Mouse (Mus musculus) liver, postnatal 0 days (tissue): ENCODE measurements at regions not wholly inside any gene's neighbourhood (a gene's known extent, or its start where the extent isn't known, plus 50 kb on each side); places are given as distances from the start of the nearest gene placed in this dataset.

Experiments used
- ATAC-seq: fragments of 200-750 bp; cut with Nextera tagmentation; 2 replicates; pipeline ENCODE4 v1.8.0; 2017; ENCODE audit warnings: mild to moderate bottlenecking, moderate library complexity
- DNase-seq: peaks from one replicate; pipeline ENCODE4 v3.0.0-alpha.2; 2016
- H3K27ac ChIP-seq: fragments of 300-500 bp; sonication (generic); 2 replicates; pipeline ENCODE4 v1.5.1; 2014; ENCODE audit warnings: antibody characterized with exemption, moderate library complexity, mild to moderate bottlenecking, low read depth
- H3K27me3 ChIP-seq: fragments of 300-500 bp; sonication (generic); 2 replicates; pipeline ENCODE4 v1.6.1; 2014; ENCODE audit warnings: low read length, control low read depth, mixed read lengths; ENCODE audit not compliant: insufficient read depth
- H3K36me3 ChIP-seq: fragments of 300-500 bp; sonication (generic); replicated peaks from 2 replicates; pipeline ENCODE4 v1.6.1; 2014; ENCODE audit warnings: mild to moderate bottlenecking, control low read depth, low read length, moderate library complexity, mixed read lengths; ENCODE audit not compliant: insufficient read depth
- H3K4me1 ChIP-seq: fragments of 300-500 bp; sonication (generic); 2 replicates; pipeline ENCODE4 v1.6.1; 2014; ENCODE audit warnings: antibody characterized with exemption, mild to moderate bottlenecking, control low read depth; ENCODE audit not compliant: insufficient read depth
- H3K4me2 ChIP-seq: fragments of 300-500 bp; sonication (generic); 2 replicates; pipeline ENCODE4 v1.6.1; 2014; ENCODE audit warnings: low read depth, mild to moderate bottlenecking, low read length, moderate library complexity, mixed read lengths
- H3K4me3 ChIP-seq: fragments of 300-500 bp; sonication (generic); 2 replicates; pipeline ENCODE4 v1.5.1; 2014; ENCODE audit warnings: low read depth, low read length
- H3K9ac ChIP-seq: fragments of 300-500 bp; sonication (generic); replicated peaks from 2 replicates; pipeline ENCODE4 v1.6.1; 2014; ENCODE audit warnings: mild to moderate bottlenecking, moderate library complexity
- H3K9me3 ChIP-seq: fragments of 300-500 bp; sonication (generic); 2 replicates; pipeline ENCODE4 v1.6.1; 2016; ENCODE audit warnings: mild to moderate bottlenecking, control low read depth, low read length, mixed read lengths
- CTCF ChIP-seq: sonication (generic); IDR thresholded peaks from 2 replicates; pipeline ENCODE4 v1.5.1; 2016; ENCODE audit warnings: antibody characterized with exemption, low read depth
- EP300 ChIP-seq: IDR thresholded peaks from 2 replicates; pipeline ENCODE4 v1.6.1; 2016; ENCODE audit warnings: antibody characterized with exemption, low read depth, mild to moderate bottlenecking
- WGBS: fragments of 180-500 bp; shearing (Covaris S2); extraction: QIAGEN DNeasy Blood & Tissue Kit; methylation state at CpG from one replicate; pipeline ENCODE4 v1.1.7; 2014; ENCODE audit not compliant: insufficient replicate concordance; 5-methylcytosine and 5-hydroxymethylcytosine counted together

DNA sequence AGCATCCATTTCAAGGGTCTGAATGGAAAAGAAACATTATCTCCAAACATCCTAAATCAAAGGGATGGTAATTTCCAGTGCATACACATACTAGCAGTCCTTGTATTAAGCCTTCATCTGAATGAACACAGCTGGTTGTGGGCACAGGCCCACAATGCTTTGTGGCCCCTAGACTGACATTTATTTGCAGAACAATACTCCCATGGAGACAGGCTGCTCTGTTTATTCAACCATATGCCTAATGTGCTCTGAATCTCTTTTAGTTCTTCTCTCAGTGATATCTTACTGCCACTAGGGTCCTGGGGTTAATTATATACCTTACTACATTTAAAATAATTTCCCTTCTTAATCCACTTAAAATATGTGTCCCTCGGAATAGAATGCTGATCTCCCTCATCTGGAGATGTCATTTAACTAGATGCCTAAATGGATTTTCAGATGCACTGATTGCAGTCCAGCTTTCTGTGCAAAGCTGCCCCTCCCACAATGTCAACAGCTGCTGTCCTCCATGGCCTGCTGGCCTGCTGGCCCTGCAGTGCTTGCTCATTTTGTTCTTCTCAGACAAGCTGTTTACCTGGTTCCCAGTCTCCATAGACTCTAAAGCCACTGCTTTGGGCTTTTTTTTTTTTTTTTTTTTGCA, 254.8 kb upstream of the Plxna2 start:
- WGBS, result 39% methylated on average over 1 of the region's 1 CpGs
- Histone ChIP-seq H3K4me2 (no peak overlapping the region), H3K27ac (peak overlapping the region; percentile 72), H3K9me3 (no peaks in the 10 kb centered on the region), H3K36me3 (no peaks in the 10 kb centered on the region), H3K4me3 (no peak overlapping the region), H3K4me1 (no peaks in the 10 kb centered on the region), H3K9ac (no peak overlapping the region), H3K27me3 (no peaks in the 10 kb centered on the region)
- peak; percentile 85 for ATAC-seq
- no peak for TF ChIP-seq EP300
- TF ChIP-seq CTCF, result no peak
- DNase-seq, result peak; percentile 35

DNA sequence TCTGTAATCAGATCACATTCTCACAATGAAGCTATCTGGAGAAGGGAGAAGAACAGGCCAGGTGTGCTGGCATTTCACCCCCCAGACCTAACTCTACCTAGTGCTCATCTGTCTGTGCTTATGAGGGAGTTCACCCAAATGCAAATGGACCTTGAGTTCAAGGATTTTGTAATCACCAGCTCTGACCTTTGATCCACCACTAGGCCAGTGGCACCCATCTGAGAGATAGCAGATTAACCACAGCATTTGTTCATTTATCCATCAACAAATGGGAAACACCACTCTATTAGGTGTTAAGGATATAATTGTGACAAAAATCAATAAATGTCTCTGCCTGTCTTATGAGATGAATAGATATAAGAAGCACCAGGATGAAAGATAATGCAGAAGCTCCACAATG, 255.7 kb upstream of the Plxna2 start:
- no peak for TF ChIP-seq EP300
- TF ChIP-seq CTCF, result no peak
- H3K27ac ChIP-seq, result peak overlapping the region; percentile 44
- ATAC-seq (peak; percentile 54), DNase-seq (peak; percentile 18)
- H3K4me2 ChIP-seq, result no peak overlapping the region
- no peaks in the 10 kb centered on the region for H3K9me3 ChIP-seq
- no peak overlapping the region for H3K4me3 ChIP-seq
- no peaks in the 10 kb centered on the region for H3K36me3 ChIP-seq
- no peaks in the 10 kb centered on the region for H3K4me1 ChIP-seq
- H3K9ac ChIP-seq, result no peak overlapping the region
- H3K27me3 ChIP-seq, result no peaks in the 10 kb centered on the region

DNA sequence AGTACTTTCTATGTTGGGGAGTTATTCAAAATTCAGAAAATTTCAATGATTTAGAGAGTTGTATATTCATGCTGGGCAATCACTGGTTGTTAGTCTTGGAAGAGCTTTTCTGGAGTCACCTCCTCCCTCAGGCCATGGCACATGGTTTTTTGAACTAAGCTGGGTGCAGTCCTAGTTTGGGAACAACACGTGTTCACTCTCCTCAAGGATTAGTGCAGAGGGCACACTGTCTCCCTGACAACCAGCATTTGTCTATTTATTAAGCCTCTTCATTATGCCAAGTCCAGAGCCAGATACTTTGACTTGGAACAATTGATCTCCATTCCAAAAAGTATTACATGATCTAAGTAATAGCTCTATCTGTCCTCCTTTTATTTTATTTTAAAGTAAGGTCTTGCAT, 256.7 kb upstream of the Plxna2 start:
- Histone ChIP-seq H3K27ac (0 out of 2 replicates have a peak overlapping the region, but pooled peaks have one; percentile 3), H3K36me3 (no peaks in the 10 kb centered on the region), H3K4me2 (no peak overlapping the region), H3K27me3 (no peaks in the 10 kb centered on the region), H3K9ac (no peak overlapping the region), H3K4me3 (no peak overlapping the region), H3K9me3 (no peaks in the 10 kb centered on the region), H3K4me1 (no peaks in the 10 kb centered on the region)
- 25% methylated on average over 1 of the region's 1 CpGs for WGBS
- peak; percentile 47 for ATAC-seq
- TF ChIP-seq CTCF, result no peak
- TF ChIP-seq EP300, result no peak
- DNase-seq, result peak; percentile 14

DNA sequence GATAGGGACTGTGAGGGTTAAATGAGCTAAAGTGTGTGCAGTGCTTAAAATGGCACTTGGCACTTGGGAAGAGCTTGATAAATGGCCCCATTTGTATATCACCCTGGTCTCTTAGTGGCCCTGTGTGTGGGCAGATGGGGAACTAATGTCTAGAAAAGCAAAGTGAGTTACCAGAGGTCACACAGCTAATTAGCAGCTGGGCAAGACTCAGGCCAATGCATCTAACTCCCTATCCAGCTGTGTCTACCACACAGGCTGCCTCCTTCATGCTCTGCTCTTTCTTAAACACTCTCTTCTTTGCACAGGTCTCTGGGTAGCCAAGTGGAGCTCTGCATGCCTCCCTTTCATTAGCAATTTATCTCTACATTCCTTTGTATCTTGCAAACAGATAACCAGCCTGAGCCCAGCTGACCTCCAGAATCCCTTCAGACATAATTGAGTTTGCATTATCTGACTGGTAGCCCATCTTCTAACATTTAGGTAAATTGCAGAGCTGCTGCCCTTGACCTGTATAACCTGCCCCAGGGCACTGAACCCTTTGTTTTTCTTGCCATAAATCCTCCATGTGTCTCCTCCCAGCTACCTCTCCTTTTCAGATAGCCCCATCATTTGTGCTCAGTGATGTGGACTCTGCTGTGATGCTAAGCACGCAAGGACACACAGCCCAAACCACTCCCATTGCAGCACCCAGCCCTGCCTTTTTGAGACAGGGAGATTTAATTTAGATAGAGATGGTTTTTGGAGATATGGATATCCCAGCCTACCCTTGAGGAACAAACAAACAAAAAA, 263.5 kb upstream of the Plxna2 start:
- DNase-seq (no peak), ATAC-seq (no peak)
- Histone ChIP-seq H3K27me3 (no peaks in the 10 kb centered on the region), H3K4me2 (no peak overlapping the region), H3K4me3 (no peak overlapping the region), H3K9ac (no peak overlapping the region), H3K36me3 (no peaks in the 10 kb centered on the region), H3K27ac (no peak overlapping the region), H3K9me3 (no peaks in the 10 kb centered on the region), H3K4me1 (no peaks in the 10 kb centered on the region)
- TF ChIP-seq CTCF (no peak), EP300 (no peak)
- WGBS, result 75% methylated on average over 1 of the region's 1 CpGs

DNA sequence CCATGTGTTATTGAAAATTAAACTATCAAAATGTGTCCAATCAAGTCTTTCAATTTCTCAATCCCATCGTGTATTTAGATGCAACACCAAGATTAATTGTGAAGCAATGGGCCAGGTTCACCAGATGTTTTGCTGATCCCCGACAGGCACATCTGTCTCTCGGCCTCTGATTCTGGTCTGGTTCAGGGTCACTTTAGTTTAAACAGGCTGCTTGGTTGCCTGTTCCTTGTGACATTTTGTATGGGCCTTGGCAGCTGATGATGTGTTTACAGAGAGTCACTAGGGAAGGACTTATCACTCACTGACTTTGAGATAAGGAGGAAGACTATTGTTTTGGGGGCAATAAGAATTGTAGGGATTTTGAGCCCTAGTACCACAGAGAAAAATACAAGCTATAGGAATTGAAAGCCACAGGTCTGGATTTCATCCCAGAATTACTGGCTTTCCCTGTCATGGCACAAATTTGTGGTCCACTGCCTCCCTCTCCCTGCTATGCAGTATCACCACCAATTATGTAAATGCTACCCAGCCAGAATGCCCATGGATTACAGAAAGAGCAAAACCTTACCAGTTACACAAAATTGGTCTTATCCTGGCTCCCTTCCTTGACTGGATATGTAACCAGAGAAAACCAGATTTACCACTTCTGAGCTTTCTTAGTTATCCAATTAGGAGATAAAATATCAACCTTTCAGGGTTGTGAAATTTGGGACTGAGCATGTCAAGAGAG, 272.5 kb upstream of the Plxna2 start:
- no peak overlapping the region for H3K27ac ChIP-seq
- no peak overlapping the region for H3K4me2 ChIP-seq
- no peaks in the 10 kb centered on the region for H3K9me3 ChIP-seq
- H3K36me3 ChIP-seq, result no peaks in the 10 kb centered on the region
- H3K4me3 ChIP-seq, result no peak overlapping the region
- 55% methylated on average over 3 of the region's 3 CpGs for WGBS
- TF ChIP-seq CTCF, result no peak
- ATAC-seq (no peak), DNase-seq (no peak)
- H3K4me1 ChIP-seq, result peaks cover 4% of the 10 kb centered on the region
- no peaks in the 10 kb centered on the region for H3K27me3 ChIP-seq
- H3K9ac ChIP-seq, result no peak overlapping the region

DNA sequence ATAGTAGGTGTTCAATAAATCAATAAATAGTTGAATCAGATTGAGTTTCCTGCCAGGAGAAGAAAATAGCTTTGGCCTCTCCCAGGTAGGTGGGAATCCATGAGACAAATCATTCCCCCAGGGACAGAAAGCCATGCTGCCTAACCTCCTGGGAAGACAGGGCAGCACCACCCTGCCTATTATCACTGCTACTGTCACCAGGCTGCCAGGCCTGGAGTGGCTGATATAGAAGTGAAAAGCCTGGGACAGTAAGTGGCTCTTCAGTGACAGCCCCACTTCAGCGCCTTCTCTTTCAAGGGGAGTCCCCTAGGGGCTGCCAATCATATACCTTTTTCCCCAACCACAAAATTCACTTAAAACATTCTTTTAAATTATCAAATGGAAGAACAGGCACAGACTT, 275.4 kb upstream of the Plxna2 start:
- Histone ChIP-seq H3K27ac (no peak overlapping the region), H3K4me1 (peaks cover 4% of the 10 kb centered on the region), H3K9ac (no peak overlapping the region), H3K4me3 (no peak overlapping the region), H3K9me3 (no peaks in the 10 kb centered on the region), H3K36me3 (no peaks in the 10 kb centered on the region), H3K27me3 (no peaks in the 10 kb centered on the region), H3K4me2 (no peak overlapping the region)
- ATAC-seq (no peak), DNase-seq (no peak)
- WGBS, result 85% methylated on average over 1 of the region's 1 CpGs
- TF ChIP-seq CTCF, result no peak
- TF ChIP-seq EP300, result no peak
